Mouse (Mus musculus) kidney, postnatal 25 days (tissue): ENCODE data around the gene Lce1m.
"Not testable (repeated sequence)": the region's sequence is repeated elsewhere in the genome, so short reads cannot be mapped to it uniquely, and the experiment has no call there.

Experiments used
- DNase-seq, 2 experiments: peaks; one replicate each; pipeline ENCODE4 v3.0.0; 2021; ENCODE audit warnings: mixed read lengths in 2 of 2

Lce1m gene

GRCm38 (mm10) chr3:93018960-93019359, at the start of gene Lce1m:
Gene Lce1m, minus strand, starts transcription at chr3:93019060.
- no peak for DNase-seq

GRCm38 (mm10) chr3:93068523-93068922, 49.7 kb upstream of the Lce1m start, which contains the start of gene Gm4858:
Gene Gm4858, plus strand, starts transcription at chr3:93068823.
- not testable (repeated sequence) for DNase-seq

GRCm38 (mm10) chr3:93052826-93053474, 34.1 kb upstream of the Lce1m start:
- peak in 1 of 2 experiments; percentile 5 for DNase-seq

GRCm38 (mm10) chr3:93050182-93050581, 31.3 kb upstream of the Lce1m start:
- no peak for DNase-seq

GRCm38 (mm10) chr3:93031450-93031849, 12.6 kb upstream of the Lce1m start:
- DNase-seq: peak in 1 of 2 experiments; percentile 24

- DNase-seq: no peak
Observed at GRCm38 (mm10) chr3:93025486-93025885, 6.6 kb upstream of the Lce1m start.

GRCm38 (mm10) chr3:93023411-93024184, 4.7 kb upstream of the Lce1m start:
- no peak for DNase-seq

GRCm38 (mm10) chr3:93021171-93021570, 2.3 kb upstream of the Lce1m start:
- DNase-seq: no peak

- no peak for DNase-seq
Observed at GRCm38 (mm10) chr3:93015460-93016104, 3.3 kb downstream of the Lce1m start, which contains the start of gene Crct1. Gene Crct1, minus strand, starts transcription at chr3:93015687.

GRCm38 (mm10) chr3:93014871-93015270, 4.0 kb downstream of the Lce1m start:
- no peak for DNase-seq

GRCm38 (mm10) chr3:93014378-93014801, 4.5 kb downstream of the Lce1m start:
- peak; percentile 24 to 40 for DNase-seq

GRCm38 (mm10) chr3:93002843-93003242, 16.0 kb downstream of the Lce1m start:
- no peak for DNase-seq

GRCm38 (mm10) chr3:93000621-93001020, 18.2 kb downstream of the Lce1m start:
- DNase-seq: no peak

GRCm38 (mm10) chr3:92998691-92999090, 20.2 kb downstream of the Lce1m start:
- DNase-seq: peak; percentile 75 to 80

GRCm38 (mm10) chr3:92991926-92992325, 26.9 kb downstream of the Lce1m start, which contains the start of gene Lce3f:
Gene Lce3f, plus strand, starts transcription at chr3:92992226.
- no peak for DNase-seq

- no peak for DNase-seq
Observed at GRCm38 (mm10) chr3:92978484-92978883, 40.4 kb downstream of the Lce1m start.
